Mouse (Mus musculus) MEL (cell line): ENCODE data around the gene Nosip. TPM values are rescaled to one million over a fixed set of nuclear protein-coding genes. Genes with fewer than 3 reads are reported as not detected.

ENCODE experiments used
- DNase-seq: peaks from one replicate; pipeline ENCODE4 v3.0.0; 2011; ENCODE audit warnings: low read depth, low spot score
- H3K27ac ChIP-seq: 2 replicates; pipeline ENCODE4 v1.5.1; 2012; ENCODE audit warnings: low read depth, mild to moderate bottlenecking, control low read depth, low read length, moderate library complexity; ENCODE audit not compliant: control insufficient read depth
- H3K27me3 ChIP-seq, 2 experiments: fragments of 150-350 bp in 1 of 2; sonication (generic) in 1 of 2; 2 replicates each; pipeline ENCODE4 v1.6.1; 2012; ENCODE audit warnings: low read length in 2 of 2, mild to moderate bottlenecking in 2 of 2, improper control_type of control experiment in 1 of 2, moderate library complexity in 1 of 2; ENCODE audit not compliant: insufficient read depth in 2 of 2, control insufficient read depth in 1 of 2
- H3K36me3 ChIP-seq, 2 experiments: 2 replicates each; pipeline ENCODE4 v1.6.1; 2012 to 2014; ENCODE audit warnings: low read length in 2 of 2, improper control_type of control experiment in 1 of 2, inconsistent platforms in 1 of 2, mild to moderate bottlenecking in 1 of 2; ENCODE audit not compliant: insufficient read depth in 2 of 2, control insufficient read depth in 1 of 2
- H3K4me1 ChIP-seq, 2 experiments: fragments of 150-350 bp in 1 of 2; sonication (generic) in 1 of 2; 2 replicates each; pipeline ENCODE4 v1.6.1; 2012; ENCODE audit warnings: low read length in 2 of 2, improper control_type of control experiment in 1 of 2, mild to moderate bottlenecking in 1 of 2; ENCODE audit not compliant: insufficient read depth in 2 of 2, control insufficient read depth in 1 of 2
- H3K4me3 ChIP-seq, 2 experiments: fragments of 150-350 bp in 1 of 2; sonication (generic) in 1 of 2; 2 replicates each; pipeline ENCODE4 v1.5.1; 2012; ENCODE audit warnings: low read depth in 2 of 2, low read length in 2 of 2, mild to moderate bottlenecking in 2 of 2, moderate library complexity in 2 of 2, control low read depth in 1 of 2, improper control_type of control experiment in 1 of 2; ENCODE audit not compliant: control insufficient read depth in 1 of 2, insufficient read depth in 1 of 2
- H3K79me2 ChIP-seq: 2 replicates; pipeline ENCODE4 v1.6.1; 2012; ENCODE audit warnings: mild to moderate bottlenecking, low read length, moderate library complexity; ENCODE audit not compliant: control insufficient read depth, poor library complexity, insufficient read depth
- H3K9ac ChIP-seq: 2 replicates; pipeline ENCODE4 v1.6.1; 2012; ENCODE audit warnings: low read depth, mild to moderate bottlenecking, control low read depth, low read length, moderate library complexity; ENCODE audit not compliant: control insufficient read depth, poor library complexity, severe bottlenecking
- H3K9me3 ChIP-seq: fragments of 150-350 bp; sonication (generic); replicated peaks from 2 replicates; pipeline ENCODE4 v1.6.1; 2012; ENCODE audit warnings: mild to moderate bottlenecking, low read length, improper control_type of control experiment, moderate library complexity; ENCODE audit not compliant: insufficient read depth
- CHD1 ChIP-seq: IDR thresholded peaks from 2 replicates; pipeline ENCODE4 v1.6.1; 2012; ENCODE audit warnings: low read depth, mild to moderate bottlenecking, inconsistent platforms, low read length, improper control_type of control experiment
- CHD2 ChIP-seq: IDR thresholded peaks from 2 replicates; pipeline ENCODE4 v1.6.1; 2011; ENCODE audit warnings: low read length, improper control_type of control experiment
- E2F4 ChIP-seq: IDR thresholded peaks from 2 replicates; pipeline ENCODE4 v1.6.1; 2011; ENCODE audit warnings: low read depth, low read length, improper control_type of control experiment, borderline replicate concordance
- HCFC1 ChIP-seq: IDR thresholded peaks from 2 replicates; pipeline ENCODE4 v1.6.1; 2012; ENCODE audit warnings: low read depth, mild to moderate bottlenecking, inconsistent platforms, low read length, improper control_type of control experiment, moderate library complexity
- KAT2A ChIP-seq: conservative IDR thresholded peaks from 2 replicates; pipeline ENCODE4 v1.6.1; 2012; ENCODE audit warnings: low read depth, low read length, improper control_type of control experiment, inconsistent platforms
- MAX ChIP-seq: IDR thresholded peaks from 2 replicates; pipeline ENCODE4 v1.6.1; 2011; ENCODE audit warnings: low read length, improper control_type of control experiment
- MAZ ChIP-seq: IDR thresholded peaks from 2 replicates; pipeline ENCODE4 v1.6.1; 2012; ENCODE audit warnings: low read depth, mild to moderate bottlenecking, inconsistent platforms, low read length, improper control_type of control experiment
- NELFE ChIP-seq: IDR thresholded peaks from 2 replicates; pipeline ENCODE4 v1.6.1; 2011; ENCODE audit warnings: low read depth, low read length, improper control_type of control experiment
- POLR2AphosphoS2 ChIP-seq: IDR thresholded peaks from 2 replicates; pipeline ENCODE4 v1.6.1; 2011; ENCODE audit warnings: low read length, improper control_type of control experiment
- POLR2AphosphoS5 ChIP-seq: IDR thresholded peaks from 2 replicates; pipeline ENCODE4 v1.6.1; 2012; ENCODE audit warnings: low read depth, borderline replicate concordance, mild to moderate bottlenecking, inconsistent platforms, low read length, moderate library complexity, mixed read lengths
- RCOR1 ChIP-seq: IDR thresholded peaks from 2 replicates; pipeline ENCODE4 v1.6.1; 2012; ENCODE audit warnings: low read depth, mild to moderate bottlenecking, inconsistent platforms, low read length, improper control_type of control experiment
- TBP ChIP-seq: IDR thresholded peaks from 2 replicates; pipeline ENCODE4 v1.8.0; 2011; ENCODE audit warnings: low read depth, low read length, improper control_type of control experiment
- TCF12 ChIP-seq: IDR thresholded peaks from 2 replicates; pipeline ENCODE4 v1.6.1; 2014; ENCODE audit warnings: low read depth, mild to moderate bottlenecking, inconsistent platforms, low read length, improper control_type of control experiment, moderate library complexity
- UBTF ChIP-seq: IDR thresholded peaks from 2 replicates; pipeline ENCODE4 v1.6.1; 2012; ENCODE audit warnings: low read depth, mild to moderate bottlenecking, inconsistent platforms, low read length, improper control_type of control experiment, moderate library complexity, borderline replicate concordance; ENCODE audit not compliant: insufficient read depth
- USF1 ChIP-seq: IDR thresholded peaks from 2 replicates; pipeline ENCODE4 v1.6.1; 2014; ENCODE audit warnings: low read depth, mild to moderate bottlenecking, inconsistent platforms, low read length, improper control_type of control experiment, moderate library complexity
- ZC3H11A ChIP-seq: IDR thresholded peaks from 2 replicates; pipeline ENCODE4 v1.6.1; 2012; ENCODE audit warnings: low read depth, mild to moderate bottlenecking, inconsistent platforms, low read length, improper control_type of control experiment
- polyA plus RNA-seq, 2 experiments: library from polyadenylated mRNA; stranded (reverse) in 1 of 2; unstranded in 1 of 2; fragments of >175 nt in 1 of 2; fragments of >200 nt in 1 of 2; gene quantifications; 2 replicates each; pipeline versions ENCODE4 v1.2.1 to v1.2.4; 2012; ENCODE audit warnings: low replicate concordance in 2 of 2, low read depth in 1 of 2; ENCODE audit not compliant: insufficient read length in 2 of 2, insufficient read depth in 1 of 2, missing spikeins in 1 of 2
- total RNA-seq: library from RNA; depleted of rRNA; stranded (reverse); fragments of 300-350 nt; gene quantifications from 2 replicates; pipeline ENCODE4 v1.2.3, GENCODE M21; 2012

Nosip gene
- total and polyA plus RNA-seq, 3 experiments: 50.7 to 78.9 TPM; not detected in 1

- H3K79me2 ChIP-seq: no peaks in the 10 kb centered on the region
- no peak overlapping the region for H3K4me3 ChIP-seq
- no peaks in the 10 kb centered on the region for H3K4me1 ChIP-seq
- H3K27ac ChIP-seq: no peak overlapping the region
- peak; percentile 41 for DNase-seq
- H3K27me3 ChIP-seq: no peaks in the 10 kb centered on the region
- no peaks in the 10 kb centered on the region for H3K9me3 ChIP-seq
- H3K36me3 ChIP-seq: no peaks in the 10 kb centered on the region; a peak in 1 of 4 replicates
- TF ChIP-seq HCFC1 (no peak), TCF12 (no peak), TBP (no peak), KAT2A (no peak), MAX (no peak), RCOR1 (no peak), POLR2AphosphoS5 (no peak), MAZ (no peak), USF1 (no peak), CHD1 (no peak), CHD2 (no peak), POLR2AphosphoS2 (no peak), NELFE (no peak), E2F4 (no peak)
- H3K9ac ChIP-seq: no peak overlapping the region
Observed at GRCm38 (mm10) chr7:45025601-45026220, 36.5 kb upstream of the Nosip start.

GRCm38 (mm10) chr7:45026256-45026655 is 36.0 kb upstream of the Nosip start:
- DNase-seq: no peak
- Histone ChIP-seq H3K27ac (no peak overlapping the region), H3K27me3 (no peaks in the 10 kb centered on the region), H3K9me3 (no peaks in the 10 kb centered on the region), H3K36me3 (no peaks in the 10 kb centered on the region; a peak in 1 of 4 replicates), H3K9ac (no peak overlapping the region), H3K79me2 (no peaks in the 10 kb centered on the region), H3K4me3 (no peak overlapping the region), H3K4me1 (no peaks in the 10 kb centered on the region)
- TF ChIP-seq CHD1 (no peak), ZC3H11A (no peak), CHD2 (no peak)

DNA sequence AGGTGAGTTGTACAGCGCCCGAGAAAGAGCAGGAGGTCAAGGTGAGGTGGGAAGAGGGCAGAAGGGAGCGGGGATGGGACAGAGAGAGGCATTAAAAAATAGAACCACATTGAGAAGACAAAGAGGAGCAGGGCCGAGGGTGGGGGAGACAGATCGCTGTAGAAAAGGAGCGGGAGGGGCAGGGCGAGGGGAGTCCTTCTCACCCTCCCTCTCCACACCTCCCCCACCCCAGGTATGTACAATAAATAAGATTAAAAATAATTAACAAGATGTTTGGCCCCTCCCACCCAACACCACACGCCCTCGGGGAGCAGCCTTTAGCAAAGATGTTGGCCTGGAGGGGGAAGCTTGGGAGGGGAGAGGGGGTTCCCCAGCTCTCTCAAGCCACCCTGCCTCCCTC is 34.5 kb upstream of the Nosip start:
- no peak for TF ChIP-seq UBTF
- TF ChIP-seq, all 39 proteins: peak for 0
- no peaks in the 10 kb centered on the region; a peak in 1 of 4 replicates for H3K36me3 ChIP-seq
- no peaks in the 10 kb centered on the region for H3K79me2 ChIP-seq
- no peak overlapping the region for H3K9ac ChIP-seq
- no peaks in the 10 kb centered on the region for H3K9me3 ChIP-seq
- no peak overlapping the region for H3K4me3 ChIP-seq
- no peak overlapping the region for H3K27ac ChIP-seq
- H3K4me1 ChIP-seq: no peaks in the 10 kb centered on the region
- no peaks in the 10 kb centered on the region for H3K27me3 ChIP-seq
- DNase-seq: no peak
